Mouse (Mus musculus) retina, postnatal 7 days (tissue): Measurements from ENCODE around the gene Stat5b.
A peak's percentile ranks its signal among the peaks of the same experiment; 100 is the strongest.

Experiments
- DNase-seq: peaks from one replicate; pipeline ENCODE4 v3.0.0-alpha.2; 2012; ENCODE audit warnings: low read depth, low spot score

Gene Stat5b

DNA sequence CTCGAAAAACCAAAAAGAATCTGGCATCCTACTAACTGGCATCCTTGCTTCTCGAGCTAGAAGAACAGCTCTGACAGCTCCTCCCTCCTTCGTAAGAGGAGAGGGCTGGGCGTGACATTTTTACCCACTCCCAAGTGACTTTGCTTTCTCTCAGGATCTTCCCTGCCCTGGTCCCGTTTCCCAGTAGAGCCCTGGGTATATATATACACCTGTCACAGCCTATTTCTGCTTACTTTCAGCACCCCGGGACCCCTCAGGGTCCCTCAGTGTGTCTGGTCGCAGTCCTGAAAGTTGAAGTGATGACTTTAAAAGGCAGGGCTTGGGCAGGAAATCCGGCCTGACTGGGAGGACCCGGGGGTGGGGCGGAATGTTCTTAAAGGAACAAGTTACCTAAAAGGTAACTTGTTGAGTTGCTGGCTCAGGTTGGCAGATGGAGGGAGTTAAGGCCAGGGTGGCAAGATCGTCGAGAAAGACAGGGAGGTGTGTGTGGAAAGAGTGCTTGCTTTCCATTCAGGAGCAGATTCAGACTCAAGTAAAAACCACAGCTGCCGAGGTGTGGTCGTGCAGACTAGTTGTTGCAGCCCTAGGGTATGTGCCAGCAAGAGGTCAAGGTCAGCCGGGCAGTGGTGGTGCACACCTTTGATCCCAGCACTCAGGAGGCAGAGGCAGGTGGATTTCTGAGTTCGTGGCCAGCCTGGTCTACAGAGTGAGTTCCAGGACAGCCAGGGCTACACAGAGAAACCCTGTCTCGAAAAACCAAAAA lies 79.7 kb downstream of the Stat5b start, which contains the start of gene Ghdc:
Ghdc (minus strand) TSS at position 312 of the 763 bp plus-strand sequence.
- peak; percentile 43 for DNase-seq

DNA sequence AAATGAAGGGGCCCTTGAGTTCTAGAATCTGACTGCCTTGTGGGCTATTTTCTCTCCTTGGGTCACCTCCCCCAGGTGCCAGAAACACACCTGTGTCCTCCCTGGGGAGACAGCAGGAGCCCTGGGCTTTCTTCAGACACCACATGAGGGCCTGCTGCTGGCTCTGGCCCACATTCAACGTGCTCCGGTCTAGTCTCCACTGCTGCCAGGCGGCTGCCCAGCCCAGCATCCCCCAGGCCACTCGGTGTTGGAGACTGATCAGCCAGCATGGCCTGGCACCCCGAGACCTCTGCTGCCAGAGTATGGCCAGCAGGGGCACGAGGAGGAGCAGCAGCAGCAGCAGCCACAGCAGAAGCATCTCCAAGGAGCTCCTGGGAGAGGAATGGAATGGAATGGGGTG lies 80.5 kb downstream of the Stat5b start:
- no peak for DNase-seq

DNA sequence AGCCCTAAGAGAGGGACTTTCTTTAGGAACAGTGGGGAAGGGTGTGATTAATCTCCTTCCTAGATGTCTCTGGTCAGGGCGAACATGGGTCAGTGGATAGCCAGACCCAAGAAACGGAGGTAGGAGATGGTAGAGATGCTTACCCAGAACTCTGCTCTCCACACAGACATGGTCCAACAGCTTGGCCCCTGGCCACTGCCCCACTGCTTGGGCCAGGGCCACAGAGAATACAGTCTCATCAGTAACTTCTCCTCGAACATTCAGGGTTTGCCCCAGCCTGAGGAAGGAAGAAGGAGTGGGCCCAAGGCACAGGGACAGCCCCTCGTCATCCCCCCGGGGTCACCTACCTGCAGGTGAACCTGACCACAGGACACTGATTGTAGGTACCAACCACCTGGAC lies 82.7 kb downstream of the Stat5b start:
- no peak for DNase-seq

- no peak for DNase-seq
Observed at GRCm38 (mm10) chr11:100766726-100767125, 83.8 kb downstream of the Stat5b start.

DNA sequence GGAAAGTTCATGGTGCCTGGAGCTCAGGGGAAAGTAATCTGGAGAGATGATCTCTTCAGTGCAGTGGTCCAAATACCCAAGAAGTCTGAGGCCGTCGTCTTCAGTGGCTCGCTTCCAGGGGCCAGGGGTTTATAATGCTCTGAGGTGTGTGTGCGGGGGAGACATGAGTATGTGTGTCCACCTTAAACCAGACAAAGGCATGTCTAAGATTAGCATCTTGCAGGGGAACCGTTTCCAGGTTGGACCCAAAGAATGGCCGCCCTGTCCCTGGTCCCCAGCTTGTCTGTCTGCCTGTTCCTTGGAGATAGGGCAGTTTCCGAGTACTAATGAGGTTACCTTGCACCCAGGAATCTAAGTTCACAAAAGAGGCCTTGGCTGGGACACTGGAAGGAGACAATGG lies 87.7 kb downstream of the Stat5b start, which contains the start of gene Hcrt:
Hcrt (minus strand) TSS at position 101 of the 400 bp plus-strand sequence.
- DNase-seq = no peak

DNA sequence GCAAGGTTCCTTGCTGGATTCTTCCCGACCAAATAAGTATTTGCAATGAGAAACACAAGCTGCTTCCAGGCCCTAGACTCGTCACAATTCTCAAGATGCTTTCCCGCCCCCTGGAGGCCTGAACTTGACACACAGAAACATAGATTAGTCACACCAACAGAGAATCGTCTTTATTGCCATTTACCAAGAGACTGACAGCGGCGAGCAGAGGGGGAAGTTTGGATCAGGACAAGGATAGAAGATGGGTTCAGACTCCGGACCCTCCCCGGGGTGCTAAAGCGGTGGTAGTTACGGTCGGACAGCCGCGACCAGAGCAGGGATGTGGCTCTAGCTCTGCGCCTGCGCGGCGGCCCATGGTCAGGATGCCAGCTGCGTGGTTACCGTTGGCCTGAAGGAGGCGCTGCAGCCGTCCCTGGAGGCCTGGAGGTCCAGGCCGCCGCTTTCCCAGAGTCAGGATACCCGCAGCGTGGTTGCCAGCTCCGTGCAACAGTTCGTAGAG lies 88.9 kb downstream of the Stat5b start:
- peak; percentile 75 for DNase-seq

DNA sequence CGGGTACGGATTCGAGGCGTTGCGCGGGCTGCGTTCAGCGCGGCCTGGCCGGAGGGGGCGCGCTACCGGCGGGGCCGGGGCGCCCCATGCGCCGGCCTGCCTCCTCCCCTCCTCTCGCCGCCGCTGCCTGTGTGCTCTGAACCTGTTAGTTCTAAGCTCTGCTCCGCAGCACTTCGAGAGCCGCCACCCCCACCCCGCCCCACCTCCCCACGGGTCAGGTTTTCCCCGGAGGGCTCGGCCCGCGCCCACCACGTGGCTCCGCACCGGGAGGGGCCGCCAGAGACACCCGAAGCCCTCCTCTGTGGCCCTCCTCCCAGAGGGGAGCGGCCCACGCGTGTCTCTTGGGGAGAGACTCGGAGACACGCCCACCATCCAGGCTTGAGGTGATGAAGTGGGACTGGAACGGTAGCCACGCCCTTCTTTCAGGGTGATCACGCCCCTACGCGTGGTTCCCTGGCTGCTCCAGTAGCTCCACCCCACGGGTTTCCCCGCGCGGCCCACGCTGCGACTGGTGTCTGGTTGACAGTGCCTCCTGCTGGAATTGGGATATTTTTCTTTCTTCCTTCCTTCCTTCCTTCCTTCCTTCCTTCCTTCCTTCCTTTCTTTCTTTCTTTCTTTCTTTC lies 90.8 kb downstream of the Stat5b start, which contains the start of gene Kcnh4:
Kcnh4 (minus strand) TSS at position 332 of the 623 bp plus-strand sequence.
- peak; percentile 28 for DNase-seq

GRCm38 (mm10) chr11:100758707-100759610 lies 91.6 kb downstream of the Stat5b start:
- DNase-seq = no peak

DNA sequence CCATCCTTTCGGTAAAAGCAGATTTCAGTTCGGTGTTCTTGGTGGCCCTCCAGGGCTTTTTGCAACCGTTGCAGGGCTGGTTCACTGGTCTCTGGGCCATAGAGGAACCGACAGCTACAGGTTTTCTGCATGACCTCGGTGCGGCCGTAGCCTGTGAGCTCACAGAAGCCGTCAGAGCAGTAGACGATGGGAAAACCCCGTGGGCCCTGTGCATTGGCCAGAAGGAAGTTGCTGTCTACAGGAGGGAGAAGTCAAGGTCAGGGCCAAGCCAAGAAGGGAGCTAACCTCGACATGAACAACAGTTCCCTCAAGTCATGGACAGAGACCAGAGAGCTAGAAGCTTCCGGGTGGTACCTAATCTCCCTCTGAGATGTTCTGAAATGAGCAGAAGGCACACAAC lies 93.0 kb downstream of the Stat5b start:
- DNase-seq = no peak

DNA sequence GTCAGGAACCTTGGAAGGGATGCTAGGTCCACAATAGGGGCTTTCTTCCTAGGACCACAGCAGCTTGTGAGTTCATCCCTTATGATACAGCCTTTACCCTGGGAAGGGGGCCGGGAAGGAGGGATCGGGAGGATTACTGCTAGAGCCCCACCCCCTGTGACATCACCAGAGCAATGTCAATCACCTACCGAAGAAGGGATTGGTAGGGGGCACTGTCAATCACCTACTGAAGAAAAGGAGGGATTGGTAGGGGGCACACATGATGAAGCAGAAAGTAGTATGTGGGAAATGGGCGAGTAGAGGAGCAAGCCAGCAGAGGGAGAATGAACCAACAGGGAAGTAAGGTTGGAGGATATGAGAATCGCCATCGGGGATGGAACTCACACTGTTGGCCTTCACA lies 94.0 kb downstream of the Stat5b start:
- DNase-seq = no peak

DNA sequence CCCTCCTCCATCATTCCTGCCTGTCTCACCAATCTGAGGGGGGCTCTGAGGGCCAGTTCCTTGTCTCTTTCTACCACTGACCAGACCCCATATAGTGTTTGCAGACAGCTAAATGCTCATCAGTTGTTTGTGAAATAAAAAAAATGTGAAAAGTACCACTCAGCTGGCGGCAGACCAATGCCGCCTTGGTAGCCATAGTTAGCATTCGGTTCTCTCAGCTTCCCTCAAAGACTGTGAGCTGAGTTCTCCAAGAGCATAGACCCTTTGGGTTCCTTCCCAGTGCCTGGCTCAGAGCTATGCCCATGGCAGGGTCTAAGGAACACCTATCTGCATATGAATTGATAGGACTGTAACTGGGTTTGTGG lies 95.8 kb downstream of the Stat5b start:
- no peak for DNase-seq

DNA sequence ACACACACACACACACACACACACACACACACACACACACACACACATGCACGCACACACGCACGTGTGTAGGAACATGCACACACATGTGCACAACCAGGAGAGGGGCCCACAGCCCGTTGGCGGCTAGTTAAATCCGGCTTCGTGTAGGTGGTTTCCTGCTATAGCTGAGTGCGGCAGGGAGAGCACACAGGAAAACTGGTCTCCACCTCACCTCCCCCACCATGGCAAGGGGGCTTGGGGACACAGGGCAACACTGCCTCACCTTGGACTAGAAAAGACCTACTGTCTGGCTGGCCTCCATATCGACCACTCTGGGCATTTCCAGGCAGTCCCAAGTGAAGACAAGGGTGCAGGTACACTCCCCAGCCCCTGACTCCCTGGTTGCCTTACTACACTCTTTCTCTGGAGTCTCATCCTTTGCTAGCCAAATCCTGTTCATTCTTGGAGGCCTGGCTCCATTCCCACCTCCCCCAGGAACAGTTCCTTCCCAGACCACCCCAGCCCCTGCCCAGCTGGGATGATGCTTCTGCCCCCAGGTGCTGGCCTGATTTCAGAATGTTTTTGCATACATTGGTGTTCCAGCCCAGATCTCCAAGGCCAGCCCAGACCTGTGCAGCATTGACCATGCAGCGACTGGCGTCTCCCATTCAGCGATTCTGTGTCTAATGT lies 96.4 kb downstream of the Stat5b start:
- DNase-seq = no peak

- DNase-seq = no peak
Observed at GRCm38 (mm10) chr11:100752294-100752693, 98.2 kb downstream of the Stat5b start.

- DNase-seq = no peak
Observed at GRCm38 (mm10) chr11:100750127-100750526, 100.4 kb downstream of the Stat5b start.

GRCm38 (mm10) chr11:100749469-100749868 lies 101.1 kb downstream of the Stat5b start:
- DNase-seq = no peak

DNA sequence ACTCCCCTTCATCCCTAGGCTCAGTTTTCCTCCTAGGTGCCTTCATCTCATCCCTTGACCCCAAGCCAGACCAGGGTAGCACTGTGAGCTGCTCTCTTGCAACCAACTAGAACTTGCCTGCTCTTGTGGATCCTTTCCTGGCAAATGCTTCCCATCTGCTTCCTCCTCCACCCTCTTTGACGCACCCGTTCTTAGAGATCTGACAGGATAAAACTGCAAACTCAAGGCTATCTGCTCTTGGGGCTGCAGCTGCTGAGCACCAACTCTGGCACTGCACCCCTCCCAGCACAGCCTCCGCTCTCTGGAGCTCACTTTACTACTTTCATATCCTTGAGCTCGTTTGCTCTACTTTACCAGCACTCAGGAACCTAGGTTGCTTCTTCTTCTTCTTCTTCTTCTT lies 101.9 kb downstream of the Stat5b start:
- no peak for DNase-seq

GRCm38 (mm10) chr11:100747114-100747513 lies 103.4 kb downstream of the Stat5b start:
- DNase-seq = no peak

GRCm38 (mm10) chr11:100746546-100746945 lies 104.0 kb downstream of the Stat5b start:
- no peak for DNase-seq

DNA sequence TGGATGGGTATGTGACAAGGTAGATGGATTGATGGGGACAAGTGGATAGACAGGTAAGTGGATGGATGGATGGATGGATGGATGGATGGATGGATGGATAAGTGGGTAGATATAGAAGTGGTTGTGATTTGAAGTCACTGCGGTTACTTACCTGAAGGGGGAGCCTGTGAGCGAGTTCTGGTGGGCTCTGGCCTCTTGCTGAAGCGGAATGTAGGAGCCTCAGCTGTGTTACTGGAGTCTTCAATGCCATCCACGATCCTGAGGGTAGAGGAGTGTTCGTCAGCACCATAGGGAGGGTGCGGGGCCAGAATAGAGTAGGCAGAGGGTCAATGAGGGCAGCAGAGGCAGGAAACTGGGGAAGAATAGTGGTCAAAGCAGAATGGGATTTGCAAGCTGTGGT lies 105.4 kb downstream of the Stat5b start:
- no peak for DNase-seq

DNA sequence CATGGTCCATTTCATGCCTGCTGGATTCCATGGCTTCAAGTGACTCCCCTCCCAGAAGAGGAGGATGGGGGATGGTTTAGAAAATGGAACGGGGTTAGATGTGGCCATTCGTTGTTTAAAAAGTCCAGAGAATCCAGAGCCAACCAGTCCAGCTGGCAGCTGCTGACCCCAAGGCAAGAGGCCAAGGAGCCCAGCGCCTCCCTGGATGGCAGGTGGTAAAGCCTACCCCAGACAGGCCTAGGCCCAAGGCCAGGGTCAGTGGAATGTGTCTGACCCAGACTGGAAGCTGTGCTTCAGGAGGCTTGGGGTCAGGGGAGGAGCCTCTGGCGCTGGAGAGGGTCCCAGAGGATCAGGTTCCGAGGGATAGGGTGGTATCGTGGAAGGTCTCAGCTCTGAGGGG lies 109.2 kb downstream of the Stat5b start:
- no peak for DNase-seq

GRCm38 (mm10) chr11:100738749-100739148 lies 111.8 kb downstream of the Stat5b start:
- DNase-seq = no peak
